Mouse (Mus musculus): Measurements from ENCODE around the gene Lman2l.

DNA sequence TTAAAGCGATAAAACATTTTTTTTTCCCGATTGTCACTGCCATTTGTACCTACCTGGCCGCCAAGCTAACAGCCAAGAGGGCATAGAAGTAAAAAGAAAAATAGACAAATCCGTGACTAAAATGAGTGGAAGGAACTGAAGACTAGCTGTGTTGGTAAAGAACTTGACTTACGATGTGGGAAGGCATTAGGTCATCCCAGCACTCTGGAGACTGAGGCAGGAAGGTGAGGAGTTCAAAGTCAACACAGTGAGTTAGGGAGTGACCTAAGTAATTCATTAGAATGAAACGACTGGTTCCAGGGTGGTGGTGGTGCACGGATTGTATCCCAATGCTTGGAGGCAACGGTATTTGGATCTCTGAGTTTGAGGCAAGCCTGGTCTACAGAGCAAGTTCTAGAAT is 437 bp upstream of the Lman2l start:
- TF ChIP-seq POLR2A (IDR thresholded peaks at IDR 0.05; ENCODE audit: extremely low read depth, insufficient read depth, low read length): no peak
- no peak for TF ChIP-seq CTCF (IDR thresholded peaks at IDR 0.05; ENCODE audit: extremely low read depth, insufficient read depth, low read length)

Data from cortical plate, adult 2 months (tissue).